In genomic region chr7:110525090-110525775, GRCm38 (mm10) we compare ENCODE assay signal across 15 mouse cellular contexts.
"Had no signal": no experiment of that assay in that cellular context is flagged by ENCODE, and none has a peak within 500 bp of the region (broad histone marks: within the 10 kb centered on the region; RNA-seq: fewer than 3 reads in every experiment).

No protein-coding gene starts in this region.

- DNase-seq: kidney, adult 18-20 months; kidney, postnatal 25 days; liver; liver, embryonic 13.5 days; liver, postnatal 0 days; lung, postnatal 36 days; right cerebral cortex, postnatal 14 days; thymus, adult 2 months; thymus, postnatal 25 days had no signal

- ATAC-seq: liver, postnatal 0 days; midbrain, embryonic 16.5 days had no signal

- H3K9ac ChIP-seq: limb, embryonic 12.5 days; liver, embryonic 13.5 days; liver, postnatal 0 days; lung, embryonic 15.5 days; midbrain, embryonic 12.5 days; neural tube, embryonic 13.5 days; stomach, embryonic 15.5 days had no signal

- H3K4me1 ChIP-seq: liver, embryonic 13.5 days; midbrain, embryonic 12.5 days; neural tube, embryonic 13.5 days; stomach, embryonic 15.5 days had no signal

- H3K4me3 ChIP-seq: limb, embryonic 12.5 days; liver, embryonic 13.5 days; lung, embryonic 15.5 days; midbrain, embryonic 12.5 days; neural tube, embryonic 13.5 days; stomach, embryonic 15.5 days had no signal

- H3K4me2 ChIP-seq: limb, embryonic 12.5 days; liver, embryonic 13.5 days; lung, embryonic 15.5 days; midbrain, embryonic 12.5 days; neural tube, embryonic 13.5 days; stomach, embryonic 15.5 days had no signal

- H3K27me3 ChIP-seq: limb, embryonic 12.5 days; liver, embryonic 13.5 days; lung, embryonic 15.5 days; midbrain, embryonic 12.5 days; neural tube, embryonic 13.5 days; stomach, embryonic 15.5 days had no signal

- H3K27ac ChIP-seq: limb, embryonic 12.5 days; liver, embryonic 13.5 days; lung, embryonic 15.5 days; midbrain, embryonic 12.5 days; neural tube, embryonic 13.5 days; stomach, embryonic 15.5 days had no signal

- H3K9me3 ChIP-seq: limb, embryonic 12.5 days; liver, embryonic 13.5 days; lung, embryonic 15.5 days; midbrain, embryonic 12.5 days; neural tube, embryonic 13.5 days; stomach, embryonic 15.5 days had no signal

- H3K36me3 ChIP-seq: limb, embryonic 12.5 days; liver, embryonic 13.5 days; lung, embryonic 15.5 days; midbrain, embryonic 12.5 days; neural tube, embryonic 13.5 days; stomach, embryonic 15.5 days had no signal
